Mouse (Mus musculus) ovary, adult 18-20 months (tissue): ENCODE results near the gene Rnf11.

ENCODE experiments used
- DNase-seq: peaks from one replicate; pipeline ENCODE4 v3.0.0; 2022; ENCODE audit warnings: low spot score, mixed read lengths

Rnf11 gene

DNA sequence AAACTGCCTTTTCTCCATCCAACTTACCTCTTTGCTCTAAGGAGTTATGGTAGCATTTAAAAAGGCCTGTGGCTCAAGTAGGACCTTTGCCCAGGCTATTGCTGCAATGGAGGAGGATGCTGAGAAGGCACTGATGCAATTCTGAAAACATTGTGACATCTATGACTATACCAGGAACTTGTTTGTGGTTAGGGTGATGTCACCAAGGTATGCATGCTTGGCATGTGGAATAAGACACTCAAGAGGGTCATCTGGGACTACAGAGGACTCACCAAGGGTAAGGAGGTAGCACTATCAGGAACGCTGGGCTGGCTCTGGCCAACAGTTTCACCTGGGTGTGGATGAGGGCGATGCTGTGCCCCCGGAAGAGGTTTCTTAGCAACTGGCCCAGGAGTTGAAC is at the start of gene Rnf11:
Gene Rnf11 (minus strand): TSS at position 108 of the 400 bp plus-strand sequence.
- no peak for DNase-seq

DNA sequence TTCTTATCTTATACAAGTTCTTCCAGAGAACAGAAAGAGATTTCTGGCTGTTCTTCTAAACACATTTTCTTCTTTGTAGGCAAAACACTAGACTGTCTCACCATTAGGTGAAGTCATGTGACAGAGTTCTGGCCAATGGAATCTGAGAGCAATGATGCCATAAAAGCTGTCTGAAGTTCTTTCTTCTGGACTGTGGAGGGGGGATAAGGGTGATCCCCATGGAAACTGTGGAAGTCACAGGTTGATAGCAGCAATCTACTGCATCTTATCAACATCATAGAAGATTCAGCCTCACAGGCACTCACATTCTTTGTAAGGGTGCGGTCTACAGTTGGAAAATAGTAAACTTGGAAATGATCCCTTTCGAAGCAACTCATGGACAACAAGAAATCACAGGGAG is 46.6 kb upstream of the Rnf11 start, which contains the start of gene 4930522H14Rik:
Gene 4930522H14Rik (minus strand): TSS at position 187 of the 400 bp plus-strand sequence.
- no peak for DNase-seq

GRCm38 (mm10) chr4:109530245-109530816 is 45.8 kb upstream of the Rnf11 start:
- no peak for DNase-seq

DNA sequence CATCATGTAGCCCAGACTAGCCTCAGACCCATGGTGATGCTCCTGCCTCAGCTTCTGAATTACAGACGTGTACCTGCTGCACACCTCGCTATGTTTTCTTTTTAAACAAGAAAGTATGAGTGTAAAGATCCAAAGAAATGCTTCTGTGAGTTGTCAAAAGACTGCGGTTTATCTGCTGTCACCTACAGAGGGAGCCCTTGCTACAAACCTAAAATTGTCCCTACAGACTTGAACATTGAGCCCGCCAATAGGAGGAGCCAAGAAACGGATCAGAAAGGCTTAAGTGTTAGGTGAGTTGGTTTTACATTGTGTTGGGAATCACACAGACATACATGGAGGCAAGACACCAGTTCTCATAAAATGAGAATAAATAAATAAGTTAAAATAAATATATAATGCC is 20.4 kb upstream of the Rnf11 start:
- peak; percentile 19 for DNase-seq

DNA sequence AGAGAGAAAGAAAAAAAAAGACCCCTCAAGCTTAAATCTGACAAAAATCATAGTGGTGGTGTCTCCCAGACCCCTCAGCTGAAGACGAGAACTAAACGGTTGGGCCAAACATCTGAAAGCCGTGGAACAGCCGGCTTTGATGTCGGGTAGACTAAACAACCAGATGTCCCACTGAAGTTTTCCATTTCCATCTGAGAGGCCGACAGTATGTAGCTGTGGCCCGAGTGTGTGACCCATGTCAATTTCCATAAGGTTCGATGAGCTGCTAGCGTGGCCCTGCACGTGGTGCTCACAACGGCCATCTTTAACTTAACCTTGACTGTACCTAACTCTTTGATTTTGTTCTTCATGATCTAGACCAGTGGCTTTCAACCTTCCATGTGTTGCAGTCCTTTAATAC is 13.9 kb upstream of the Rnf11 start:
- DNase-seq = no peak

- DNase-seq = no peak
These were observed 9.1 kb upstream of the Rnf11 start for GRCm38 (mm10) chr4:109493581-109493980.

GRCm38 (mm10) chr4:109488812-109489211 is 4.3 kb upstream of the Rnf11 start:
- no peak for DNase-seq

DNA sequence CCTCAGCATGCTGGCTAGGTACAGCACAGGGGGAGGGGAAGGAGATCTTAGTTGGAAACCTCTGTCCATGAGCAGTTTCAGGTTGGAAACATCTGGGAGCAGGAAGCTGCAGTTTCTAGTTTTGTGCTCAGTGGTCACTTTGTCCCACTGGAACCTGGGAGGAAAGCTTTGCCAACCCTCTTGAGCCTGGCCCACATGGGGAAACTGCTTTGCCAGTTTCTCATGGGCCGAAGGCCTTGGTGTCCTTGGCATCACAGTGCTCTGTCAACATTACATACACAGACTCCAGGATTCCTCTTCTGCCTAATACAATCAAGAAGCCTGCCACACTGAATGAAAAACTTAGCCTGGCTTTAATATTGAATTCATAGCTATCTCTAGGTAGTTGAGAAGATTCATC is 1.8 kb downstream of the Rnf11 start:
- no peak for DNase-seq

DNA sequence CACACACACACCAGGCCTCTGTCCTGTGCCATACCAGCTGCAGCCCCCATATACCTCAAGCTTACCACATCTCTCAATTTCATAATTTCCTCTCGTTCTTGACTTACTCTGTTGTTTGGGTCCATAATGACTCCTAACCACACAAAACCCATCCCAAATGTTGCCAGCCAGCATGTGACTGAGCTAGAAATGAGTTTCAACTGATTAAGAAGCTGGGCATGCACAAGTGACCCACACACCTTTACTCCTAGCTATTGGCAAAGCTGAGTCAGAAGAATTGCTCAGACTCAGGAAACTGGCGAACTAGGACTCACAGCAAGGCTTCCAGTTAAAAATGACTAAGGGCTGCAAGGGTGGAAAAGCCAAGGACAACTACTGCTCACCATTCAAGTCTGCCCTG is 3.1 kb downstream of the Rnf11 start:
- no peak for DNase-seq

- no peak for DNase-seq
These were observed 7.1 kb downstream of the Rnf11 start for GRCm38 (mm10) chr4:109477454-109477853.

GRCm38 (mm10) chr4:109476554-109477014 is 7.9 kb downstream of the Rnf11 start:
- DNase-seq = peak; percentile 84

- no peak for DNase-seq
These were observed 8.7 kb downstream of the Rnf11 start for GRCm38 (mm10) chr4:109475577-109476553.

DNA sequence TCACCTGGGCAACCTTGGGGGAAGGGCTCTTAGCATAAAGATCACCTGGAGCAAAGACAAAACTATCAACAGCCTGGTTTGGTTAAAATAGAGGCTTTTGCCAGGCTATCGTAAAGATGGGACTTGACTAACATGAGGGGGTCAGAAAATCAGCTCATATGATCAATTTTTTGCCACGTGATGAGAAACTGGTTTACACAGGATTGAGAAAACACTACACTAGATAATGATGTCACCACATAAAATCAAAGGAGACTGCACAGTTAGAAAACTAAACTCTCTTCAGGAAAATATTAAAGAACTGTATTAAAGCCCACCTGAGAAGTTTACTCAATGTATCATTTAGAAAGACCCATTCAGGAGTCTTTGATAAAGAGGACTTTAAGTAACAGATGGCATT is 9.4 kb downstream of the Rnf11 start:
- no peak for DNase-seq

DNA sequence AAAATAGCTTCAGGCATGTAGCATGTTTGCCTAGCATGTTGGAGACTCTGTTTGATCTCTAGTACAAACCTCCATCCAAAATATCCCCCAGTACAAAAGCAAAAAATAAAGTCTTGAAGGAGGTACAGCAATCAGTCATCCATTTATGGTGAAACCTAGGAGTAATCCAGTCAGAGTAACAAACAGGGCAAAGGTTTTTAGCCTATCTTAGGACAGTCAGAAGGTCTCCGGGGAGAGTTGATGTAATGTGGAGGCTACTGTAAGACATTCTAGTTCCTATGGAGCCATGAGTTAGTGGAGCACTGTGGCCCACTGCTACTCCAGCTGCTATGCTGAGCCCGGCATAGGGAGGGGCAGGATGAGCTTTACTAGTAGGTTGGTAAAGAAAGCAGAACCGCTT is 12.0 kb downstream of the Rnf11 start:
- DNase-seq = no peak

GRCm38 (mm10) chr4:109471606-109472005 is 12.9 kb downstream of the Rnf11 start:
- DNase-seq = no peak

DNA sequence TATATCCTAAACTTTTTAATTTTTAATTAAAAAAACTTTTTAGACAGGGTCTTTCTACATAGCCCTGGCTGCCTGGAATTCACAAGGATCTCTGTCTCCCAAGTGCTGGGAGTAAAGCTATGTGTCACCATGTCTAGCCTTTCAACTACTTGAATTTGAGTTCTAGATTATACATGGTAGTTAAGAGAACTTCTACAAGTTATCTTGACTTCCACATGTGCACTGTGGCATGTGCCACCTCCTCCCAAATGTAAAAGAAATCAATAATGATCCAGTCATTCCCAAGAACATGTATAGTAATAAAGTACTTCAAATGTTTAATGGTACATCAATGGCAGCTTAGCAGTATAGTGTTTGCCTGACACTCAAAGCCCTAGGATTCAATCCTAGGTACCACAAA is 16.8 kb downstream of the Rnf11 start:
- DNase-seq = no peak

DNA sequence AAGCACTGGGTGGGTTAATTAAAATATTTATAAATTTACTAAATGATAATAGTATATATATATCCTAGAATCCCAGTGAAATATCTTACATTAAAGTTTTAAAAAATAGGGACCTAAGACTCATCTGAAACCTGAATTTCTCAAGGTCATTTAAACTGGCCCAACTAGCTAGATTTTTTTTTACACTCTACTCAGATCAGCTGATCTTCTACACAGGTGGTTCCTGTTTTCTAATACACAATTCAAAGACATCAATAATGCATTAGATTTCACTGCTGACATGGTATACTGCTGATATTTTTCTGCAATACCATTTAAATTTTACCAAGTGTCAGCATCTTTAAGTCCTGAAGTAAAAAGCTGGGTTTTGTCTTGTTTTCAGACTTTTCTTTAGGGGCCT is 20.6 kb downstream of the Rnf11 start:
- no peak for DNase-seq

GRCm38 (mm10) chr4:109460421-109461179 is 23.9 kb downstream of the Rnf11 start:
- DNase-seq = no peak

- DNase-seq = no peak
These were observed 27.7 kb downstream of the Rnf11 start for GRCm38 (mm10) chr4:109456821-109457220.

GRCm38 (mm10) chr4:109448531-109448930 is 36.0 kb downstream of the Rnf11 start:
- DNase-seq = no peak

DNA sequence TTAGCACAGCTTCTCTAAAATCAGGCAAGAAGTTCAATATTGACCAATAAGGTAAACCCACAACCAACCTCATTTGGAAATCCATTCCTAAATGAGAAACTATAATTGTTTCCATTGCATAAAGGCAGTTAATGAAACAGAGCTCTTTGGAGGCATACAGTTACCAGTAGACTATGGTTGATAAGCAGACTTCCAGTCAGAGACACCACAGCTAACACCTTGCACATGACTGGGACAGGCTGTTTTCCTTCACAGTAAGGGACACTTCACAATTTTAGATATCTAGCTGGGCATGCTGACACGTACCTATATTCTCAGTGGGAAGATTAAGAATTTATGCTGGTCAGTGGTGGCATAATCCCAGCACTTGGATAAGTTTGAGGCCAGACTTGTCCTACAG is 38.6 kb downstream of the Rnf11 start:
- no peak for DNase-seq

GRCm38 (mm10) chr4:109445397-109445796 is 39.1 kb downstream of the Rnf11 start:
- DNase-seq = peak; percentile 54
